ENCODE assay signal across 27 mouse cellular contexts in genomic region chr8:107045478-107045877, GRCm38 (mm10). TPM values are rescaled to one million over a fixed set of nuclear protein-coding genes. Genes with fewer than 3 reads are reported as not detected.
DNase-seq lines count a peak whose midpoint lies in the region; ATAC-seq and TF ChIP-seq lines count a peak whose summit lies in the region.
"Had no signal": no experiment of that assay in that cellular context is flagged by ENCODE, and none has a peak within 500 bp of the region (broad histone marks: within the 10 kb centered on the region; RNA-seq: fewer than 3 reads in every experiment).

No protein-coding gene starts in this region.

- ATAC-seq in embryonic facial prominence, embryonic 13.5 days (ENCODE audit: insufficient number of reproducible peaks, insufficient read depth, low FRiP score, low TSS enrichment, low read depth) = no peak
- ATAC-seq in midbrain, embryonic 11.5 days (ENCODE audit: low FRiP score) = no peak
- ATAC-seq in midbrain, embryonic 14.5 days (ENCODE audit: low FRiP score, low TSS enrichment) = no peak
- ATAC-seq: activated CD4-positive, CD25-positive, alpha-beta regulatory T cell, adult 4 months; forebrain, embryonic 14.5 days; forebrain, embryonic 16.5 days; Patski had no signal

- no peak overlapping the region for H3K4me2 ChIP-seq in embryonic facial prominence, embryonic 13.5 days
- no peak overlapping the region for H3K4me2 ChIP-seq in midbrain, embryonic 11.5 days
- H3K4me2 ChIP-seq in midbrain, embryonic 14.5 days (ENCODE audit: low read length) = no peak overlapping the region
- H3K4me2 ChIP-seq in myocyte (ENCODE audit: low read depth) = no peak overlapping the region
- H3K4me2 ChIP-seq: forebrain, embryonic 12.5 days had no signal

- H3K9ac ChIP-seq in embryonic facial prominence, embryonic 13.5 days = 0 out of 2 replicates have a peak overlapping the region, but pooled peaks have one; percentile 21
- no peak overlapping the region for H3K9ac ChIP-seq in midbrain, embryonic 11.5 days (ENCODE audit: low read length)
- H3K9ac ChIP-seq in midbrain, embryonic 14.5 days (replicated peaks; ENCODE audit: low read length) = no peak overlapping the region; the same call in 1 of the 2 replicates
- H3K9ac ChIP-seq: forebrain, embryonic 12.5 days had no signal

- intact Hi-C loops in heart, postnatal 10 days (cut with DNase I) = no loop called here

- H3K79me2 ChIP-seq in myocyte (ENCODE audit: control insufficient read depth, insufficient read depth) = peaks cover 10% of the 10 kb centered on the region

- H3K36me3 ChIP-seq in embryonic facial prominence, embryonic 13.5 days = peaks cover 82% of the 10 kb centered on the region
- peaks cover 90% of the 10 kb centered on the region for H3K36me3 ChIP-seq in embryonic facial prominence, embryonic 10.5 days (replicated peaks)
- H3K36me3 ChIP-seq in midbrain, embryonic 11.5 days (ENCODE audit: control insufficient read depth, insufficient read depth, low read length) = peaks cover 32% of the 10 kb centered on the region
- peaks cover 81% of the 10 kb centered on the region for H3K36me3 ChIP-seq in midbrain, embryonic 14.5 days (ENCODE audit: control insufficient read depth, insufficient read depth, low read length)
- H3K36me3 ChIP-seq in myocyte (ENCODE audit: control insufficient read depth, insufficient read depth) = peaks cover 52% of the 10 kb centered on the region

- no peak overlapping the region for H3ac ChIP-seq in myocyte (ENCODE audit: control insufficient read depth, insufficient read length)

- no peak overlapping the region for H3K27ac ChIP-seq in embryonic facial prominence, embryonic 13.5 days
- H3K27ac ChIP-seq in embryonic facial prominence, embryonic 10.5 days (replicated peaks) = no peak overlapping the region
- no peak overlapping the region for H3K27ac ChIP-seq in midbrain, embryonic 11.5 days (ENCODE audit: low read depth, low read length)
- H3K27ac ChIP-seq in midbrain, embryonic 14.5 days (replicated peaks; ENCODE audit: low read depth, low read length) = no peak overlapping the region
- H3K27ac ChIP-seq: forebrain, embryonic 10.5 days; forebrain, embryonic 12.5 days had no signal

- no peak for TF ChIP-seq POLR2A in myocyte (IDR thresholded peaks at IDR 0.05; ENCODE audit: insufficient read length, low read depth)

- no peak overlapping the region for H3K4me3 ChIP-seq in embryonic facial prominence, embryonic 13.5 days
- H3K4me3 ChIP-seq in embryonic facial prominence, embryonic 10.5 days = no peak overlapping the region
- no peak overlapping the region for H3K4me3 ChIP-seq in midbrain, embryonic 11.5 days (ENCODE audit: low read depth, low read length)
- H3K4me3 ChIP-seq in midbrain, embryonic 14.5 days (replicated peaks; ENCODE audit: low read depth, low read length) = no peak overlapping the region
- H3K4me3 ChIP-seq in myocyte = no peak overlapping the region
- H3K4me3 ChIP-seq: erythroblast, embryonic 14.5 days; forebrain, embryonic 10.5 days; forebrain, embryonic 12.5 days had no signal

- no peak for DNase-seq in embryonic facial prominence, embryonic 10.5 days (ENCODE audit: low spot score)
- peak; percentile 59 for DNase-seq in midbrain, embryonic 11.5 days (ENCODE audit: low spot score, missing footprints)
- DNase-seq in midbrain, embryonic 14.5 days = no peak
- DNase-seq in heart, postnatal 10 days = no peak
- DNase-seq: adrenal gland, adult 8-10 months; adrenal gland, postnatal 14 days; adrenal gland, postnatal 36 days; cerebellum, adult 11-12 months; cerebellum, adult 2 months; cerebellum, adult 9-10 months; cerebellum, postnatal 10 days; cerebellum, postnatal 25 days had no signal

- no peaks in the 10 kb centered on the region for H3K27me3 ChIP-seq in embryonic facial prominence, embryonic 13.5 days
- no peaks in the 10 kb centered on the region for H3K27me3 ChIP-seq in embryonic facial prominence, embryonic 10.5 days (replicated peaks; ENCODE audit: low read depth, poor library complexity, severe bottlenecking)
- no peaks in the 10 kb centered on the region for H3K27me3 ChIP-seq in midbrain, embryonic 11.5 days (ENCODE audit: control insufficient read depth, insufficient read depth, low read length)
- no peaks in the 10 kb centered on the region for H3K27me3 ChIP-seq in midbrain, embryonic 14.5 days (ENCODE audit: control insufficient read depth, insufficient read depth, low read length)
- no peaks in the 10 kb centered on the region for H3K27me3 ChIP-seq in myocyte (ENCODE audit: control insufficient read depth, insufficient read depth, insufficient read length)
- H3K27me3 ChIP-seq: forebrain, embryonic 12.5 days; Patski had no signal

- H3K9me3 ChIP-seq in embryonic facial prominence, embryonic 13.5 days = no peaks in the 10 kb centered on the region
- H3K9me3 ChIP-seq in embryonic facial prominence, embryonic 10.5 days = no peaks in the 10 kb centered on the region
- H3K9me3 ChIP-seq in midbrain, embryonic 11.5 days (ENCODE audit: control insufficient read depth, low read length) = no peaks in the 10 kb centered on the region
- no peaks in the 10 kb centered on the region for H3K9me3 ChIP-seq in midbrain, embryonic 14.5 days (ENCODE audit: control insufficient read depth, low read length)
- H3K9me3 ChIP-seq: forebrain, embryonic 12.5 days had no signal

- H3K4me1 ChIP-seq in embryonic facial prominence, embryonic 13.5 days = peaks cover 17% of the 10 kb centered on the region
- peaks cover 25% of the 10 kb centered on the region for H3K4me1 ChIP-seq in embryonic facial prominence, embryonic 10.5 days
- H3K4me1 ChIP-seq in midbrain, embryonic 11.5 days (ENCODE audit: control insufficient read depth, insufficient read depth, low read length) = peaks cover 12% of the 10 kb centered on the region
- H3K4me1 ChIP-seq in midbrain, embryonic 14.5 days (ENCODE audit: control insufficient read depth, insufficient read depth, low read length) = 0 out of 2 replicates have a peak, but pooled peaks cover 6% of the 10 kb centered on the region

- 90% methylated on average over 6 of the region's 6 CpGs for WGBS in embryonic facial prominence, embryonic 13.5 days
- 93% methylated on average over 6 of the region's 6 CpGs for WGBS in embryonic facial prominence, embryonic 10.5 days
- 93% methylated on average over 6 of the region's 6 CpGs for WGBS in midbrain, embryonic 11.5 days
- WGBS in midbrain, embryonic 14.5 days = 96% methylated on average over 6 of the region's 6 CpGs

TF ChIP-seq in myocyte, 11 proteins besides CTCF, POLR2A, EP300 and RAD21:
- TF ChIP-seq POLR2AphosphoS2 (IDR thresholded peaks at IDR 0.05; ENCODE audit: insufficient read length, low read depth) = peak; percentile 28
- no peak for TF ChIP-seq E2F4 (IDR thresholded peaks at IDR 0.05; ENCODE audit: insufficient read depth)

RNA-seq across cellular contexts. Expression of gene Pdf, which starts 2.9 kb away (rescaled TPM):
- 51.1 and 55.7 TPM in 2 replicates for polyA plus RNA-seq in embryonic facial prominence, embryonic 13.5 days (2015; fragmentation: Nextera tagmentation; extraction: Ambion mirVana)
- 53.4 and 54.1 TPM in 2 replicates for polyA plus RNA-seq in embryonic facial prominence, embryonic 10.5 days (2016; fragmentation: Nextera tagmentation; extraction: Ambion mirVana)
- 39.8 and 42.1 TPM in 2 replicates for polyA plus RNA-seq in midbrain, embryonic 11.5 days (2014; fragmentation: Nextera tagmentation; extraction: Ambion mirVana)
- polyA plus RNA-seq in midbrain, embryonic 14.5 days (2014; fragmentation: Nextera tagmentation; extraction: Ambion mirVana) = 29.1 and 33.0 TPM in 2 replicates
- 31.1 TPM for polyA plus RNA-seq in myocyte (2012; fragmentation: generic; extraction: Trizol)
- 10 to 100 TPM; 43.4 to 53.1 TPM for total RNA-seq in heart, postnatal 10 days (2021)

RNA-seq across cellular contexts. Expression of gene Cog8, which starts 11.0 kb away (rescaled TPM):
- polyA plus RNA-seq in embryonic facial prominence, embryonic 13.5 days (2015; fragmentation: Nextera tagmentation; extraction: Ambion mirVana) = 39.9 and 40.4 TPM in 2 replicates
- polyA plus RNA-seq in embryonic facial prominence, embryonic 10.5 days (2016; fragmentation: Nextera tagmentation; extraction: Ambion mirVana) = 40.5 and 41.3 TPM in 2 replicates
- polyA plus RNA-seq in midbrain, embryonic 11.5 days (2014; fragmentation: Nextera tagmentation; extraction: Ambion mirVana) = 38.1 and 38.8 TPM in 2 replicates
- 36.1 and 41.4 TPM in 2 replicates for polyA plus RNA-seq in midbrain, embryonic 14.5 days (2014; fragmentation: Nextera tagmentation; extraction: Ambion mirVana)
- 28.3 TPM for polyA plus RNA-seq in myocyte (2012; fragmentation: generic; extraction: Trizol)
- 10 to 100 TPM; 18.9 to 22.1 TPM for total RNA-seq in heart, postnatal 10 days (2021)

RNA-seq across cellular contexts. Expression of gene Nip7, which starts 11.2 kb away (rescaled TPM):
- polyA plus RNA-seq in embryonic facial prominence, embryonic 13.5 days (2015; fragmentation: Nextera tagmentation; extraction: Ambion mirVana) = 87.2 and 109 TPM in 2 replicates
- 122 and 123 TPM in 2 replicates for polyA plus RNA-seq in embryonic facial prominence, embryonic 10.5 days (2016; fragmentation: Nextera tagmentation; extraction: Ambion mirVana)
- polyA plus RNA-seq in midbrain, embryonic 11.5 days (2014; fragmentation: Nextera tagmentation; extraction: Ambion mirVana) = 100 and 102 TPM in 2 replicates
- polyA plus RNA-seq in midbrain, embryonic 14.5 days (2014; fragmentation: Nextera tagmentation; extraction: Ambion mirVana) = 73.3 and 78.7 TPM in 2 replicates
- 81.4 TPM for polyA plus RNA-seq in myocyte (2012; fragmentation: generic; extraction: Trizol)
- total RNA-seq in heart, postnatal 10 days (2021) = 10 to 100 TPM; 24.9 to 28.8 TPM

RNA-seq across cellular contexts. Expression of gene Vps4a, which starts 14.5 kb away (rescaled TPM):
- polyA plus RNA-seq in embryonic facial prominence, embryonic 13.5 days (2015; fragmentation: Nextera tagmentation; extraction: Ambion mirVana) = 81.6 and 81.7 TPM in 2 replicates
- 65.7 and 66.0 TPM in 2 replicates for polyA plus RNA-seq in embryonic facial prominence, embryonic 10.5 days (2016; fragmentation: Nextera tagmentation; extraction: Ambion mirVana)
- 94.9 and 96.4 TPM in 2 replicates for polyA plus RNA-seq in midbrain, embryonic 11.5 days (2014; fragmentation: Nextera tagmentation; extraction: Ambion mirVana)
- 152 and 153 TPM in 2 replicates for polyA plus RNA-seq in midbrain, embryonic 14.5 days (2014; fragmentation: Nextera tagmentation; extraction: Ambion mirVana)
- polyA plus RNA-seq in myocyte (2012; fragmentation: generic; extraction: Trizol) = 35.4 TPM
- total RNA-seq in heart, postnatal 10 days (2021) = 10 to 100 TPM; 59.8 to 61.4 TPM

RNA-seq across cellular contexts. Expression of gene Tmed6, which starts 20.0 kb away (rescaled TPM):
- polyA plus RNA-seq in embryonic facial prominence, embryonic 13.5 days (2015; fragmentation: Nextera tagmentation; extraction: Ambion mirVana) = not detected in 2 replicates
- not detected in 2 replicates for polyA plus RNA-seq in embryonic facial prominence, embryonic 10.5 days (2016; fragmentation: Nextera tagmentation; extraction: Ambion mirVana)
- not detected in 2 replicates for polyA plus RNA-seq in midbrain, embryonic 11.5 days (2014; fragmentation: Nextera tagmentation; extraction: Ambion mirVana)
- not detected in 2 replicates for polyA plus RNA-seq in midbrain, embryonic 14.5 days (2014; fragmentation: Nextera tagmentation; extraction: Ambion mirVana)
- polyA plus RNA-seq in myocyte (2012; fragmentation: generic; extraction: Trizol) = not detected
- total RNA-seq in heart, postnatal 10 days (2021) = not detected
- total RNA-seq: adrenal gland, adult 18-20 months; adrenal gland, adult 8-10 months; adrenal gland, postnatal 14 days; adrenal gland, postnatal 36 days had no signal
- polyA plus RNA-seq: activated CD4-positive, CD25-positive, alpha-beta regulatory T cell, adult 4 months; C2C12; cerebellum, adult 2 months; cortical plate, adult 2 months; embryonic facial prominence, embryonic 11.5 days; embryonic facial prominence, embryonic 14.5 days; erythroblast, embryonic 14.5 days; forebrain, embryonic 10.5 days; forebrain, embryonic 12.5 days; forebrain, embryonic 14.5 days; forebrain, embryonic 16.5 days; frontal cortex, adult 2 months had no signal
